Mouse (Mus musculus) testis, postnatal 10 days (tissue): ENCODE results near the gene Umps.

Experiments
- DNase-seq: peaks from one replicate; pipeline ENCODE4 v3.0.0; 2021; ENCODE audit warnings: low spot score

Gene Umps

DNA sequence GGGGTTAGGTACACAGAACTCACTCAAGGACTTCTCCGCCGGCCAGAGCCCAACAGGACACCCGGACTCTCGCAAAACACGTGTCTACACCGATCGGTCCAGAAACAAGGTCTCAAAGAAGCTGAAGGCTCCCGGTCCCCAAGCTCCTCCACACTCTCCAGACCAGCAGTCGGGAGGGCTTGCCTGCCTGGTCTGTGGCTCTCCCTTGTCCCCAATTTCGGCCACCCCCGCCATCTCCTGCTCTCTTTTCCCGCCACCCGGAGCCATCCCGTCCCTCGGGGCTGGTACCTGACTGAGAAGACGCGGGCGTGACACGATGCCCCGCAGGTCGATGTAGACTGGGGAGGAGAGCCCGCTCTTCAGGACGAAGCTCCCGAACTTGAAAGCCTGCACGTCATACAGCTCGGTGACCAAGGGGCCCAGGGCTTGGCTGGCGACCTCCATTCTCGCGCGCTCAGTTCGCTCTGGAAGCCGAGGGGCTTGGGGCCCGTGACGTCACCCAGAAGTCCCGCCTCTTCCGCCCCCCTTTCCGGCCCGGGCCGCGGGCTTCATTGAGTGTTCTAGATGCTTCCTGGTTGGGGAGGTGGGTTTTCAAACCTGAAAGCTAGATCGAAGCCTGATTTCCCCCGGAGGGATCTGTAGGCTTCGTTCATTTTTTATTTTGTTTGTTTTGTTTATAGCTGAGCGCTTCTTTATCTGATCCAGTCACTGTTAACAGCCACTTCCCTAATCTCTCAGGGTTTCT, at the start of gene Umps:
Gene Umps (minus strand): TSS at position 501 of the 745 bp plus-strand sequence.
- peak; percentile 89 for DNase-seq

DNA sequence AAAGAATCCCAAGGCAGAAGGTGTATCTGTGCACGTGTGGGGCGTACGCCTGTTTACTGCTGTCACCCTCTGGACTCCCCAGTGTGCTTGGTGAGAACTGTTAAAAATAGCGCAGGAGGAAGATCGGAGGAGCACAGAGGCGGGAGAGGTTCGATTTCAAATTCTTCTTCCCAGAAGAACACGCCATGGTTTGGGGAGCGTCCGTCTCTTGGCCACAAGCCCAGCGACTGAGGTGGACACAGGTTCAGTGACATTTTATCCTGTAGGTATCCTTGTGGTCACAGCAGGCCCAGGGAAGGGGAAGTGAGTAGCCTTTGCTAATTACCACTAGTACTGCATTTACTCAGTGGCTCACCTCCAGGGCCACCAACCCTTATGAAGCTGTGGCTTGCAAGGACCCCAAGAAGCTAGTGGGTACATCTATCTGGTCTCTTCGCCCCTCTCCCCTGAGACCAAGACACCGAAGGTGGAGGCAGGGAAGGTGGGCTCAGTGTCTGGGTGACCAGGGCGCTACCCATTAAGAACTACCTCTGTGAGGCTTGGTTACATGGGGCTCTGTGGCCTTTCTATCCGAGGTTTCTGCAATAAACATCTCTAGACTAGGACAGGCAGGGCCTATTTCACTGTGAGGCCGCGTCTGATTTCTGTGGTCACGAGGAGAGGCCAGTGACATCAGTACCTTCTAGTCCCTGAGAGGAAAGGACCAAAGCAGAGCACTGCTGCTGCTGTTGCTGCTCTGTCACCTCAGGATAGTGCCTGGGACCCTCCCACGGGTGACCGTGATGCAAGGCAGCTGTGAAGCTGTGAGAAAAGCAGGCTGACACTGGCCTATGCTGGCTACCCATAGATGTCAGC, 45.4 kb upstream of the Umps start:
- DNase-seq = no peak

DNA sequence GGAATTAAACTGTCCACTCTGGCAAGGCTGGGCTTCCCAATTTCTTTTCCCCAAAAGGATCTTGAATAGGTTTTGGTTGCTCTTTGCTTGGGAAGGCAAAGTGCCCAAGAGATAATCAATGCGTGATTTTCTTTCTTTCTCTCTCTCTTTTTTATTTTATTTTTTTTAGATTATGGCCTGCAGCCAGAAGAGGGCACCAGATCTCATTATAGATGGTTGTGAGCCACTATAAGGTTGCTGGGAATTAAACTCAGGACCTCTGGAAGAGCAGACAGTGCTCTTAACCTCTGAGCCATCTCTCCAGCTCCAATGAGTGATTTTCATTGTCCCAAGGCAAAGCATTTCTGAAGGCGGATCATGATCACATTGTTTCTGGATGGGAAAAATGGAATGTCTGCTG, 42.7 kb upstream of the Umps start:
- DNase-seq = no peak

DNA sequence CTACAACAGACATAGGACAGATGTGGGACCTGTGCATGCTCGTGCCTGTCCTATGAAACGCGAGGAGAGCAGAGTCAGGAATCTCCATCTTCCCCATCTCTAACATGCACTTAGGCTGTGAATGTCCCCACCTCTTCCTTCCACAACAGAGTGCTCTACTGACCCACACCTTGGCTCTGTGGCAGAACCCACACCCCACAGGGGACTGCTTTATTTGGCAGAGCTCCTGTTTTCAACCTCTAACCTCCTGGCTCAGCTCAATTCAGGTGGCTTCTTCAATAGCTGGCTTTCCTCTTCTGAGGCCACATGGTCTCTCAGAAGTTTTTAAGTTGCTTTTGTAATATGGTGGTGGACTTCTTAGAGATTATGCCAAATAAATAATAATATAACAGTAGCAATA, 39.1 kb upstream of the Umps start:
- no peak for DNase-seq

DNA sequence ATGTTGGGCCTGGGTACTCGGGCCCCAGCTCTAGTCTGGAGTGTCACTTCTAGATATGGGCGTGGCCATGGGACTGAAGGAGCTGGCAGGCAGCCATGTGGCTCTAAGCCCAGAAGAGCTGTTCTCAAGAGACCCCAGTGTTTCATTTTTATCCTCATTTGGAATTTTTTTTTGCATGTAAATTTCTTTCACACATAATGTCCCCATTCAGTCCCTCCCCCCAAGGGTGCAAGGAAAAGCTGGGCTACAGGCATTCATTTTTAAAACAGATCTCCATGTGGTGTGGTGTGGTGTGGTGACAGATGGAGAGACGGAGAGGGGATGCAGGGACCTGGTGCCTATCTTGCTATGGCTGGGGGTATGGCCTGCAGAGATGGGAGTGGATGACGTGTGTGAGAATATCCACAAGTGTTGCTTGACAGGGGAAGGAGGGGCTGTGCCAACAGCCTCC, 37.3 kb upstream of the Umps start:
- DNase-seq = peak; percentile 82

DNA sequence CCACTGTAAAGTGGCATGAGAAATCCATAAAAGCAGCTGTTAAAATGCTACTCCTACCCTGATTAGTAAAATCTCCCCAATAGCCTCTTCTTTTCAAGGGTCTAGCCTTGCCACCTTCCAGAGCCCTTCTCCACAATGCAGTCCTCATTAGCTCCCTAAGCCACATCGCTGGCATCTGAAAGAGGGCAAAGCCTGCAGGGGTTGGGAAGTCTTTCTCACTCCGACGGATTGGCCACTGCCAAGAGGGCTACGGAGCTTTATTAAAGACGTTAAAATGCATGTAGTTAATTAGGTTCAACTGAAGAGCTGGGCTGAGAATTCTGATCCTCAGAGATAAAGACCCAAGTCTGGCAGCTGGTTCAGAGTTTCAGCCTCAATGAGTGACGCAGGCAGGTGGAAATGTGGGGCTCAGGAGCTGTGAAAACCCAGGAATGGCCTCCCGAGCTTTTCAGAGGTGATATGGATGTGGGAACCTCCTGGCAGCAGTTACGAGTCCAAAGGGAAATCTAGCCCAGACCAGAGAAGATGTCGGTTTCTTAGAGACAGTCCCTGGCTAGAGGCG, 36.8 kb upstream of the Umps start:
- DNase-seq = no peak

DNA sequence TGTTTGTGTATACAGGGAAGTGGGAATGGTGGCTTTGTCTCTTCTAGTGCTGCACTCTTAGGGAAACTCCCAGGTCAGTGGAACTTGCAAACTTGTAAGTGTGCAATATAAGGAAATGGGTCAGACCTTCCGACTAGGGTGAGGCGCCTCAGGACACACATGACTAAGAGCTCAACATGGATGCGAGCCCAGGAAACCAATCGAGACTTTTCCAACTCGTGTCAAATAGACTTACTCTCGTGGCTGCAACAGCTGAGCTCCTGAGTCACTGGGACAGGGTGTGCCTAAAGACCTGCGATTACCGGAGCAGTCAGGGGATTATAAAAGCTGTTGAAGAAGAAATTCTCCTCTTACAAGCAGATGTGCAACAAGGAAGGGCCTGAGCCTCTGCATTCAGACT, 33.9 kb upstream of the Umps start:
- no peak for DNase-seq

DNA sequence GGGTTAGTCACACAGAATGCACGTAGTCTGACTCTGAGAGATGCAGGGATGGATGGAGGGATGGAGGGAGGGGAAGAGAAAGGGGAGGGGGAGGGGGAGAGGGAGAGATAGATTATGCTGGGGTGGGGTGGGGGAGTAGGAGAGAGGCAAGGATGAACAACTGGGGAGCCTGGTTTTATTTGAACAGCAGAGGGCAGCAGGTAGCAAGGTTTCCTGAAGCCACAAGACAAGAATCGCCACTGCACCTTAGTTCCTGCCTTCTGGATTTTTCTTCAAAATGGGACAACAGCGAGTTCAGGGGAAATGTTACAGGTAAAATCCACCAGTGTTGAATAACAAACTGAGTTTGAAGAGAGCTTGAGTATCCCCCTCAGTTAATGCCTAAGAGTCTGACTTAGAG, 32.5 kb upstream of the Umps start:
- DNase-seq = peak; percentile 73

DNA sequence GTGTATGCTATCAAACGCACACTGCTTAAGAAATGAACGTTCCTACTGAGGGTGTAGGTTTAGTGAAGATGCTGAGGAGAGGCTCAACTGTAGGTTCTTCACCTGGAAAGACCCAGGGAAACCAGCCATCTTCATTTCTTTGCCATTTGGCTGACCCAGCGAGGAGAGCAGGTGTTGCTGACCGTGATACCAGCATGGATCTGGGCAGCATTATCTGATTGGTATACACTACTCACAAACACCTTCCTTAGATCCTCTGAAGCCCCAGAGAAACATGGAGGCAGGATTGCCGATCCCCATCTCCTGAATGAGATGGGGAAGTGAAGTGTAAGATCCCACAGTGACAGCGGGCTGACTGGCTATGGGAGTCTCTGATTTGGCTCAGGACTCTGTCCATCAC, 31.2 kb upstream of the Umps start:
- no peak for DNase-seq

DNA sequence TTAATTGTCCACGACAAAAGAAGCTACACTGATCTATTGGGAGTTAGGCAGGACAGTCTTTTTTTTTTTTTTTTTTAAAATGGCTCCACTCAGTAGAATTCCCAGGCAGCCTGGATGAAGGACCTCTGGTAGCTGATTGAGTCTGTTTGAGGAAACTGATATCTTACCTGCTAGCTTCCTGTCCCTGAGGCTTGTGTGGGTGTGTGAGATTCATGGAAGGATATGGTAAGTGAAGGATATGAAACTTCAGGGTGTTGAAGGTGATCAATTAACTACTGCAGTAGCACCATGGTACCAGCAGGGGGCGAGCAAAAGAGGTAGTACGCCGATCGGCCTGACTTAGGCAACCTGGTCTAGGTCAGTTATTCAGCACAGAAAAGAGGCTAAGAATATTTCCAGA, 29.2 kb upstream of the Umps start:
- DNase-seq = peak; percentile 73

DNA sequence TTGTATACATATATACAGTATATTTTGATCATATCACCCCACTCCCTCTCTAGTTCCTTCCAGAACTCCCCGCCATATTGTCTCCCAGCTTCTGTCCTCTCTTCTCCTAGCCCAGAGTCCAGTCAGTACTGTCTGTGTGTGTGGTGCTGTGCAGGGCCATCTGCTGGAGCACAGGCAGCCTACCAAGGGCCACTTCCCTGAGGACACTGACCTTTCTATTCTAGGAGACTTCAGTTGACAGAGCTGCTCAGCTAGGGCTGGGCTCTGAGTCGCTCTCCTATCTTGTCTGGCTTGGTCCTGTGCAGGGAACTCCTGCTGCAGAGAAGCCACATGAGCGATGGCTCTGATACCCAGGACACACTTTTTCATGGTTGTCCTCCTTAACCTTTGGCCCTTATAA, 28.7 kb upstream of the Umps start:
- DNase-seq = no peak

DNA sequence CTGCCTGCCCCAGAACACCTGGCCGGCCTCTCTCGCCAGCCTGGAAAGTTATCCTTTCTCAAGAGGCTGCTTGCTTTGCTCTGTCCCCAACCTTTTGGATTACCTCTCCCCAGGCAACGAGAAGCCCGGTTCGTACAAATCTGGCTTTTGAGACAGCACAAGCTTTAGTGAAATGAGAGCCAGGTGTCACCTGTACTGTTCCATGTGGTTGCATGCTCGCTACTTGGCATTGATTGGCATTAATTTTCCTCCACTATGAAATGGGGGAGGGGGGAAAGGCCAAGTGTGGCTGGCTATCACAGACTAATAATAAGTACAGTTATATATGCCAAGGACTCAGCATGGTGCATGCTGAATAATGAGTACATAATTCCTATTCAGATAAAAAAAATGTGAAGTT, 27.5 kb upstream of the Umps start:
- DNase-seq = no peak

DNA sequence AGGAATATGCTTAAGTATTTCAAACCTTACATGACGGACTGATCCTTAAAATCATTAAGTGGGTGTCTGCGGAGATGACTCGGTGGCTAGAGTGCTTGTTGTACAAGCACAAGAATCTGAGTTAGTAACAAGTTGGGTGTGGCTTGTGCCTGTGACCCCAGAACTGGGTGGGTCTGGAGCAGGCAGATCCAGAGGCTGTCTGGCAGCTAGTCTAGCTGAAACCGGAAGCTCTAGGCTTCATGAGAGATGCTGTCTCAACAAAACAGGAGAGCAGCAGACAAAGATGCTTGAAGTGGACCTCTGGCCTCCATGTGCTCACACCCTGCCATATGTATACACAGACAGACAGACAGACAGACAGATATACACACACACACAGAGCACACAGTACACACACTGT, 23.9 kb upstream of the Umps start:
- no peak for DNase-seq

DNA sequence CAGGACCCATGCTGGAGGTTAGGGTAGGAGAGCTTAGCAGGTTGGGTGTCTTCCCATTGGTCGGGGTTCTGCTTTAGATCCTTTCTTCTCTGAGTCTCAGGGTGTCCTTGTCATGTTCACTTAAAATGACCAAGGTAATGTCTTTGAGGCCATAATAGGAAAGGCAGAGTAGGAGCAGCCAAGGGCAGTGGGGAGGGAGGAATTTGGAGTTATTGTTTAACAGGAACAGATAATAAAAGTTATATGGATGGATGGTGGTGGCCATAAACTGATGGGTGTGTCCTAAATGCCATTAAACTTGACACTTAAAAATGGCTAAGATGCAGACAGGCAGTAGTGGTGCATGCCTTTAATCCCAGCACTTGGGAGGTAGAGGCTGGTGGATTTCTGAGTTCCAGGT, 22.3 kb upstream of the Umps start:
- no peak for DNase-seq

DNA sequence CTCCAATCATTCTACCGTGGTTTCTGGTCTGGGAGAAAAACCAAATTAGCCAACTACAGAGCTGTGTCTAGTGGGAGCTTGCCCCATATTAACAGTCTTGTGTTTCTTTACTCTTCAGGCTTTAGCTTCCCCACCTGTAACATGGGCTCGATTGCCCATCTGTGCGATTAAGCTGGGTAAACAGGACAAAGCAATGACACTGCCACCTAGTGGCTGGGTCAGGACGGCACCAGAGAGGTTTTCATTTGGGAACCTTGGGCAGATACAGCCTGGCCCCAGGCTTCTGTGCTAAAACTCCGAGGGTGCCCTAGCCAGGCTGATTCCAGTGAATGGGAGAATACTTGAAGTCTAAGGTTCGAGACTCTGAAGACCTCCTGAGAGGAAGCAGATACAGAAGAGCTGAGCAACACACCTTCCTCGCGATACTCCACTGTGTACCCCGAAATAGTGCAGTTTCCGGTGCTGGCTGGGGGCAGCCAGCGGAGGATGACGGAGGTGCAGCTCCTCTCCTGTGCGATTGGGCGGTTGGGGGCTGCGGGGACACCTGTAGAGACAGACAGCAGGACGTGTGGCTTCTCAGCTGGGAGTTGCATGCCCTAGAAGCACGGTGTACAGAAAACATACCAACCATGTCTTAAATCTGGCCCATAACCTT, 21.6 kb upstream of the Umps start:
- DNase-seq = no peak

DNA sequence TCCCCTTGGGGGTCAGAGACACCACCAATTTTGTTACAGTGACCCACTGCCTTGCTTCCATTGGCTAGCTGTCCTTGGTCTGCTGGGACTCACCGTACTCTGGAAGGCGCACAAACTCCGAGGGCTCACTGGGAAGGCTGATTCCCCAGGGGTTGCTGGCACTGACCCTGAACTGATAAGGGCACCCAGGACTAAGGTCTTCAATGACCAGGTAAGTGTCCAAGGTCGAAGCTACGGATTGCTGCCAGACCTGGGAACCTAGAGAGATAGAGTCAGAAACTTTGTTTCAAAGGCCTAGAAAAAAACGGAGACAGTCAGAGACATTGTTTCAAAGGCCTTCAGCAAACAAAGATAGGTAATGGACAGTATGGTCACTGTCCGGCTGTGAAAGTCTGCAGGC, 20.2 kb upstream of the Umps start:
- peak; percentile 61 for DNase-seq

DNA sequence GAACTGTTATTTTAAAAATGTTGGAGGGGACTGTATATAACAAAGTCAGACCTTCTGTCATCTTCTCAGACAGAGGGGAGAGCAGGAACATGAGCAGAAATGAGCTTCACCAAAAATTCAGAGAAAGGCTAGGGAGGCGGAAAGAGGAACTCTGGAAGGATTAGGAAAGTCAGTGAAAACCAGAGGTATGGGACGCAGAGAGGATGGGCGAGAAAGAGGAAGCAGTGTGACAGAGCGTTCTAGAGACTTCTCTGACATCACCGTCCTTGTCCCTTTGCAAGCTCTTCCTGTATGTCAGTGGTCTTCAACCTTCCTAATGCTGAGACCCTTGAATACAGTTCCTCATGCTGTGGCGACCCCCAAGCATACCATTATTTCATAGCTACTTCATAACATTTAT, 18.5 kb upstream of the Umps start:
- DNase-seq = no peak

DNA sequence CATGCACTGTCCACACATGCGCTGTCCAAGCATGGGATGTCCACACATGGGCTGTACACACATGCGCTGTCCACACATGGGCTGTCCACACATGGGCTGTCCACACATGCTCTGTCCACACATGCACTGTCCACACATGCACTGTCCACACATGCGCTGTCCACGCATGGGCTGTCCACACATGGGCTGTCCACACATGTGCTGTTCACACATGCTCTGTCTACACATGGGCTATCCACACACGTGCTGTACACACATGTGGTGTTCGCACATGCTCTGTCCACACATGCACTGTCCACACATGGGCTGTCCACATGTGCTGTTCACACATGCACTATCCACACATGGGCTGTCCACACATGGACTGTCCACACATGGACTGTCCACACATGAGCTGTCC, 16.9 kb upstream of the Umps start:
- no peak for DNase-seq

DNA sequence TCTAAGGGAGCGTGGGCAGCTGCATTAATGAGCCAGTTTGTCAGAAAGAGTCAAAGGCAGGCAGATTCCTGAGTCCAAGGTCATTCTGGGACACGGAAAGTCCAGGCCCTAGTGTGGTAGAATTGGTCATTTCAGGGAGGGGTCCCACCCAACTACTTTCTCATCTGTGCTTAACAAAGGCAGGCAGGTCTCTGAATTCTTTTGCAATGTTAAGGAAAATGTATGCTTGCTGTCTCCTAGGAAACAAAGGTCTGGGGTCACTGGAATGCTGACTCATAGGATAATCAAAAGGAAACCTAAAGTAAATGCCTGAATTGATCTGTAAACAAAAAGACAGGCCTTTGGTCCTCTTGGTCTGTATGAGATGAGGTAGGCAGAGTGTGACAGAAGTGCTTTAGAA, 13.0 kb upstream of the Umps start:
- DNase-seq = no peak

DNA sequence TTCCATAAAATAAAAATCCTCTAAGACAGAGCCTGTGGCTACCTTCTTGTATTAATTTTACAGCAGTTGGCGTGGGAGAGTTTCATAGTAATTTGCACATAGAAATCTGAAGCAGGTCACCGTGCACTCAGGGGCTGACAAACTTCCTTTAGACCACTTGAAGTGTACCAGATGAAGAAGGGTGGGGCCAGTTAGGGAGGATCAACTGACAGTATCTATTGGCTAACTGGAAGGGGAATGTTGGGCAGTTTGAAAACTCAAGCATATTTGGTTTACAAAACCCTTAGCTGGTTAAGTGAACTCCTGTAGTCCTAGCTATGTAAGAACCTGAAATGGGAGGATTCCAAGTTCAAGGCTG, 424 bp upstream of the Umps start:
- no peak for DNase-seq

DNA sequence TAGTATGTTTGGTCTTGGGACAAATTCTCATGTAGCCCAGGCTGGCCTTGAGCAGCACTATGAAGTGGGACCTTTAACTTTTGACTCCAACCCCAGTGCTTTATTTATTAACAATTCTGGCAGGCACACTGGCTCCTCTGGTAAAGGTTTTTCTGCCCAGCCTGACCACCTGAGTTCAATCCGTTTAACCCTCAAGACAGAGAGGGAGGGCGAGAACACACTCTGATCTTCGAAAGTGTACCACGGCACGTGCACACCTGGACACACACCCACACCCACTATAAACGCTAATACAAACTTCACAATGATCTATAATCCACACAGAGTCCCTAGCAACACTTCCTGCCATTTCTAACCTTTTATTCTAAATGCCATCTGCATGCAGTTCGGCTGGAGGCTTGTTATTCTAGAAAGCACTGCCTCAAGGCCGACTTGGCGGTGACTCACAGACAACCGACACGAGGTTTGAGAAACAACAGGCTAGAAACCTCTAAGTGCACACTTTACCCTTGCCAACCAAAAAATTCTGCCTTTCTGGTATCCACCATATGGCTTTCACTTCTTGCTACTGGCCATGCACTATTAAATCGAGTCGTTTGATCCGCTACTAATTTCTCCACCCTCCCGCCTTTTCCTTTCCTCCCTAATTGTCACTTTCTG, 830 bp downstream of the Umps start:
- DNase-seq = no peak

DNA sequence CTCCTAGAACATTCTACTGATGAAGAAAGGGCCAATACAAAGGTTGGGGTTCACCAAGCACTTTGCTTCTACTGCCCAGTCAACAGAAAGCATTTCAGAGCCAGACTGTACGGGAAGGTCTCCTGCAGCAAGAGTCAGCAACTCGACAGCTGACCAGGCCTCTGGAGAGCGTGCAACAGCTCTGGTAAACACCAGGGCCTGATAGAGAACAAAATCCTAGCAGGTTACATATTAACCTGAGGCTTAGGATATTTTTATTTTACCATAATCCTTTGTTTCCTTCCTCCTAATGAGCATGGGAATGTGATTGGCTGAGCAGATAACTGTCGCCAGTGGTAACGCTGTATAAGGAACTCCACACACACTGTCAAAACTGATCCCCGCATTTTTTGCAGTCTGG, 3.3 kb downstream of the Umps start:
- no peak for DNase-seq
